Mouse (Mus musculus) testis, adult 2 months (tissue): ENCODE results near the gene Mbnl1.

Source experiments
- CTCF ChIP-seq: fragments of 200-500 bp; IDR thresholded peaks from 2 replicates; pipeline ENCODE4 v1.5.1; 2012; ENCODE audit warnings: low read depth, mild to moderate bottlenecking, inconsistent platforms, low read length, moderate library complexity; ENCODE audit not compliant: control insufficient read depth, insufficient read depth, insufficient replicate concordance
- POLR2A ChIP-seq: fragments of 200-500 bp; IDR thresholded peaks from 2 replicates; pipeline ENCODE4 v1.6.1; 2012; ENCODE audit warnings: low read depth, mild to moderate bottlenecking, inconsistent platforms, low read length, moderate library complexity; ENCODE audit not compliant: control insufficient read depth

DNA sequence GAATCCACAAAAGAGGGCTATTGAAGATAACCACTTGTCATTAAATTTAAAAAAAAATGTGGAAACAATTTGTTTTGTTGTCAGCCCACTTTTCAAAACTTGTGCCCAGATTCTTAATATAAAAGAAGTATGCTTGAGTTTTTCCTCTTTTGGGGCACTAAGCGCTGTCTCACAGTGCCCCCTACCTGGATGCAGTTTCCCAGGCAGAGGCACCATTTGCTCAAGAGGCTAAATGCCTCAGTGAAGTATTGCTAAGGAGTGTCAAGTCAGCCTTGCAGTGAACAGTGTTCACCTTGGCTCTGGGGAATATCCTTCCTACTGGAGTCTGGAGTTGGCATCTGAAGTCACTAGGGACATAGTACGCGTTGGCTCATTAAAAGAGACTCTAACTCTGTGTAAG, 113.4 kb downstream of the Mbnl1 start:
- no peak for TF ChIP-seq CTCF
- TF ChIP-seq POLR2A, result no peak
